Mouse (Mus musculus) skeletal muscle tissue, adult 2 months (tissue): Measurements from ENCODE around the gene Ipo11.

ENCODE experiments used
- DNase-seq: peaks from one replicate; pipeline ENCODE4 v3.0.0-alpha.2; 2012; ENCODE audit warnings: low read depth, low spot score

Gene Ipo11

GRCm38 (mm10) chr13:106904637-106905036 lies 32.1 kb downstream of the Ipo11 start:
- DNase-seq, result no peak

GRCm38 (mm10) chr13:106894284-106894683 lies 42.5 kb downstream of the Ipo11 start:
- DNase-seq, result no peak

- no peak for DNase-seq
Measured at GRCm38 (mm10) chr13:106893701-106894100, 43.1 kb downstream of the Ipo11 start.

GRCm38 (mm10) chr13:106893196-106893595 lies 43.6 kb downstream of the Ipo11 start:
- peak; percentile 12 for DNase-seq

- no peak for DNase-seq
Measured at GRCm38 (mm10) chr13:106887364-106887763, 49.4 kb downstream of the Ipo11 start.

GRCm38 (mm10) chr13:106884249-106884648 lies 52.5 kb downstream of the Ipo11 start:
- no peak for DNase-seq

GRCm38 (mm10) chr13:106876278-106876677 lies 60.5 kb downstream of the Ipo11 start:
- DNase-seq, result no peak

GRCm38 (mm10) chr13:106865547-106865946 lies 71.2 kb downstream of the Ipo11 start:
- DNase-seq, result no peak

GRCm38 (mm10) chr13:106858779-106859178 lies 78.0 kb downstream of the Ipo11 start:
- DNase-seq, result no peak

- no peak for DNase-seq
Measured at GRCm38 (mm10) chr13:106856556-106856955, 80.2 kb downstream of the Ipo11 start.

- DNase-seq, result no peak
Measured at GRCm38 (mm10) chr13:106847534-106847933, 89.2 kb downstream of the Ipo11 start.

GRCm38 (mm10) chr13:106844928-106845327 lies 91.8 kb downstream of the Ipo11 start:
- DNase-seq, result no peak

GRCm38 (mm10) chr13:106842542-106842941 lies 94.2 kb downstream of the Ipo11 start:
- no peak for DNase-seq

GRCm38 (mm10) chr13:106838778-106839177 lies 98.0 kb downstream of the Ipo11 start:
- no peak for DNase-seq

- no peak for DNase-seq
Measured at GRCm38 (mm10) chr13:106836527-106836879, 100.3 kb downstream of the Ipo11 start.

GRCm38 (mm10) chr13:106835844-106836526 lies 100.8 kb downstream of the Ipo11 start:
- peak; percentile 54 for DNase-seq

- DNase-seq, result no peak
Measured at GRCm38 (mm10) chr13:106830029-106830428, 106.7 kb downstream of the Ipo11 start.

GRCm38 (mm10) chr13:106829327-106829997 lies 107.3 kb downstream of the Ipo11 start:
- no peak for DNase-seq

- DNase-seq, result no peak
Measured at GRCm38 (mm10) chr13:106825618-106826017, 111.1 kb downstream of the Ipo11 start.

GRCm38 (mm10) chr13:106823875-106824191 lies 112.9 kb downstream of the Ipo11 start:
- no peak for DNase-seq

- DNase-seq, result no peak
Measured at GRCm38 (mm10) chr13:106823121-106823874, 113.5 kb downstream of the Ipo11 start.

- no peak for DNase-seq
Measured at GRCm38 (mm10) chr13:106820149-106820548, 116.6 kb downstream of the Ipo11 start.

- peak; percentile 9 for DNase-seq
Measured at GRCm38 (mm10) chr13:106819749-106820148, 117.0 kb downstream of the Ipo11 start.
